21 mouse cellular contexts compared by ENCODE assay signal in the genomic region with DNA sequence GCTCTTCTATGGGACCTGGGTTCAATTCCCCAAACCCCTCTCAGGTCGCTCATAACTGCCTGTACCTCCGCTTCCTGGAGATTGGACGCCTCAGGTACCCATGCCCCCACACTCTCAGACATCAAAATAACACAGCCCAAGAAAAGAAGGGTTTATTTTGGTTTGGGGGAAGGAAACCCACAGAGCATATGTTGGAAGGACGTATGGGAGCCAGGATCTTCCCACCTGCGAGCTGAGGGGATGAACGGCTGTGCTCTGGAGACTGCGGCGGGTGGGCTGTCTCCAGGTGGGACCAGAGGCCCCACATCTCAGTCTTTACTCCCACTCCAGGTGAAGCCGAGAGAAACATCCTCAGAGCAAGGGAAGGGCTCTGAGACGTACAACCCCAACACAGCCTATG. TPM values are rescaled to one million over a fixed set of nuclear protein-coding genes. Genes with fewer than 3 reads are reported as not detected.
"Had no signal": no experiment of that assay in that cellular context is flagged by ENCODE, and none has a peak within 500 bp of the region (broad histone marks: within the 10 kb centered on the region; RNA-seq: fewer than 3 reads in every experiment).

No protein-coding gene starts in this region.

- H3K9ac ChIP-seq: limb, embryonic 13.5 days; liver, embryonic 13.5 days; lung, embryonic 14.5 days; midbrain, embryonic 12.5 days; midbrain, embryonic 15.5 days; neural tube, embryonic 12.5 days; neural tube, embryonic 15.5 days had no signal

- H3K4me3 ChIP-seq: layer of hippocampus, adult 2 months; limb, embryonic 10.5 days; limb, embryonic 13.5 days; liver, embryonic 13.5 days; midbrain, embryonic 12.5 days; midbrain, embryonic 15.5 days; neural tube, embryonic 12.5 days; neural tube, embryonic 15.5 days had no signal

- H3K4me2 ChIP-seq: limb, embryonic 13.5 days; liver, embryonic 13.5 days; lung, embryonic 14.5 days; midbrain, embryonic 12.5 days; midbrain, embryonic 15.5 days; neural tube, embryonic 12.5 days; neural tube, embryonic 15.5 days had no signal

- DNase-seq: kidney, adult 2 months; kidney, postnatal 25 days; layer of hippocampus, adult 9-11 months; liver; liver, embryonic 13.5 days; lung, embryonic 14.5 days; right cerebral cortex, adult 18-20 months; thymus, adult 2 months; thymus, postnatal 14 days; thymus, postnatal 4 days had no signal

- H3K27ac ChIP-seq: kidney, postnatal 0 days; layer of hippocampus, adult 2 months; limb, embryonic 10.5 days; limb, embryonic 13.5 days; liver, embryonic 13.5 days; macrophage; midbrain, embryonic 12.5 days; midbrain, embryonic 15.5 days; neural tube, embryonic 12.5 days; neural tube, embryonic 15.5 days had no signal

- ATAC-seq: intestine, postnatal 0 days; lung, postnatal 0 days; midbrain, embryonic 15.5 days had no signal

- H3K9me3 ChIP-seq: limb, embryonic 10.5 days; limb, embryonic 13.5 days; liver, embryonic 13.5 days; midbrain, embryonic 12.5 days; midbrain, embryonic 15.5 days; neural tube, embryonic 12.5 days; neural tube, embryonic 15.5 days had no signal

- H3K27me3 ChIP-seq: limb, embryonic 13.5 days; liver, embryonic 13.5 days; midbrain, embryonic 15.5 days; neural tube, embryonic 12.5 days; neural tube, embryonic 15.5 days had no signal

RNA-seq across cellular contexts. Expression of a gene that starts 11.1 kb away (rescaled TPM):
- polyA plus RNA-seq: limb, embryonic 10.5 days; lung, embryonic 14.5 days had no signal
